Mouse (Mus musculus) cortical plate, adult 2 months (tissue): ENCODE results near the gene Mroh8. TPM values are rescaled to one million over a fixed set of nuclear protein-coding genes. Genes with fewer than 3 reads are reported as not detected.

Experiments used
- H3K27ac ChIP-seq: fragments of 200-500 bp; 2 replicates; pipeline ENCODE4 v1.5.1; 2012; ENCODE audit warnings: low read length, control low read depth, inconsistent platforms; ENCODE audit not compliant: insufficient read depth
- H3K4me1 ChIP-seq: fragments of 200-500 bp; 2 replicates; pipeline ENCODE4 v1.6.1; 2011; ENCODE audit warnings: low read length; ENCODE audit not compliant: control insufficient read depth, insufficient read depth
- H3K4me3 ChIP-seq: fragments of 200-500 bp; 2 replicates; pipeline ENCODE4 v1.5.1; 2011; ENCODE audit warnings: mild to moderate bottlenecking, low read length, control low read depth; ENCODE audit not compliant: insufficient read depth
- CTCF ChIP-seq: fragments of 200-500 bp; IDR thresholded peaks from 2 replicates; pipeline ENCODE4 v1.5.1; 2011; ENCODE audit warnings: mild to moderate bottlenecking, control low read depth, low read length; ENCODE audit not compliant: insufficient read depth; ENCODE audit errors: extremely low read depth
- POLR2A ChIP-seq: fragments of 200-500 bp; IDR thresholded peaks from 2 replicates; pipeline ENCODE4 v1.6.1; 2011; ENCODE audit warnings: mild to moderate bottlenecking, low read length, control low read depth; ENCODE audit not compliant: insufficient read depth; ENCODE audit errors: extremely low read depth
- polyA plus RNA-seq: library from polyadenylated mRNA; depleted of rRNA; stranded (reverse); fragments of >200 nt; gene quantifications from 2 replicates; pipeline ENCODE4 v1.2.3, GENCODE M21; 2012

Gene Mroh8
- polyA plus RNA-seq, 1 experiment: 1.3 TPM

- Histone ChIP-seq H3K4me1 (peaks cover 2% of the 10 kb centered on the region), H3K4me3 (no peak overlapping the region), H3K27ac (no peak overlapping the region)
- no peak for TF ChIP-seq POLR2A
- TF ChIP-seq CTCF: no peak
These were observed 16.8 kb upstream of the Mroh8 start for GRCm38 (mm10) chr2:157296105-157296689.

GRCm38 (mm10) chr2:157292093-157292492, 12.7 kb upstream of the Mroh8 start:
- no peak overlapping the region for H3K4me3 ChIP-seq
- peaks cover 2% of the 10 kb centered on the region for H3K4me1 ChIP-seq
- TF ChIP-seq POLR2A: no peak
- peak; percentile 76 for TF ChIP-seq CTCF
- no peak overlapping the region for H3K27ac ChIP-seq

- no peak overlapping the region for H3K4me3 ChIP-seq
- TF ChIP-seq POLR2A (no peak), CTCF (no peak)
- no peaks in the 10 kb centered on the region for H3K4me1 ChIP-seq
- H3K27ac ChIP-seq: no peak overlapping the region
These were observed 9.6 kb upstream of the Mroh8 start for GRCm38 (mm10) chr2:157288996-157289395.

GRCm38 (mm10) chr2:157287542-157287941, 8.2 kb upstream of the Mroh8 start:
- H3K27ac ChIP-seq: no peak overlapping the region
- TF ChIP-seq POLR2A: no peak
- TF ChIP-seq CTCF: peak; percentile 73
- H3K4me1 ChIP-seq: no peaks in the 10 kb centered on the region
- H3K4me3 ChIP-seq: no peak overlapping the region

GRCm38 (mm10) chr2:157283321-157283720, 4.0 kb upstream of the Mroh8 start:
- H3K27ac ChIP-seq: no peak overlapping the region
- H3K4me3 ChIP-seq: no peak overlapping the region
- TF ChIP-seq POLR2A (no peak), CTCF (no peak)
- H3K4me1 ChIP-seq: peaks cover 4% of the 10 kb centered on the region

- H3K27ac ChIP-seq: peak within 1 kb of the TSS; percentile 93
- peak within 1 kb of the TSS; percentile 92 for H3K4me3 ChIP-seq
- TF ChIP-seq CTCF (no peak), POLR2A (no peak; the same call in 1 of the 2 replicates)
- peaks cover 4% of the 10 kb centered on the region for H3K4me1 ChIP-seq
These were observed 483 bp downstream of the Mroh8 start, which contains the start of gene Rpn2 for GRCm38 (mm10) chr2:157278717-157279415. Gene Rpn2 (plus strand): TSS chr2:157279017.

GRCm38 (mm10) chr2:157263832-157264231, 15.5 kb downstream of the Mroh8 start:
- Histone ChIP-seq H3K27ac (no peak overlapping the region), H3K4me3 (no peak overlapping the region), H3K4me1 (no peaks in the 10 kb centered on the region)
- TF ChIP-seq POLR2A (no peak), CTCF (no peak)

GRCm38 (mm10) chr2:157263101-157263500, 16.2 kb downstream of the Mroh8 start:
- Histone ChIP-seq H3K27ac (no peak overlapping the region), H3K4me3 (no peak overlapping the region), H3K4me1 (no peaks in the 10 kb centered on the region)
- TF ChIP-seq POLR2A (no peak), CTCF (no peak)

GRCm38 (mm10) chr2:157262506-157262905, 16.8 kb downstream of the Mroh8 start:
- TF ChIP-seq POLR2A (no peak), CTCF (no peak)
- Histone ChIP-seq H3K27ac (no peak overlapping the region), H3K4me3 (no peak overlapping the region), H3K4me1 (no peaks in the 10 kb centered on the region)

- Histone ChIP-seq H3K4me3 (no peak overlapping the region), H3K4me1 (no peaks in the 10 kb centered on the region), H3K27ac (no peak overlapping the region)
- TF ChIP-seq CTCF (no peak), POLR2A (no peak)
These were observed 17.4 kb downstream of the Mroh8 start for GRCm38 (mm10) chr2:157261930-157262329.
